Mouse (Mus musculus): Measurements from ENCODE around the gene Gpr34. TPM values are rescaled to one million over a fixed set of nuclear protein-coding genes. Genes with fewer than 3 reads are reported as not detected.

Gene Gpr34
- 6.5 TPM for polyA plus RNA-seq (2014; fragmentation: Illumina TruSeq; extraction: RNeasy Lipid Tissue Mini Kit (QIAGEN cat#74804); ENCODE audit: low read depth, low replicate concordance)

DNA sequence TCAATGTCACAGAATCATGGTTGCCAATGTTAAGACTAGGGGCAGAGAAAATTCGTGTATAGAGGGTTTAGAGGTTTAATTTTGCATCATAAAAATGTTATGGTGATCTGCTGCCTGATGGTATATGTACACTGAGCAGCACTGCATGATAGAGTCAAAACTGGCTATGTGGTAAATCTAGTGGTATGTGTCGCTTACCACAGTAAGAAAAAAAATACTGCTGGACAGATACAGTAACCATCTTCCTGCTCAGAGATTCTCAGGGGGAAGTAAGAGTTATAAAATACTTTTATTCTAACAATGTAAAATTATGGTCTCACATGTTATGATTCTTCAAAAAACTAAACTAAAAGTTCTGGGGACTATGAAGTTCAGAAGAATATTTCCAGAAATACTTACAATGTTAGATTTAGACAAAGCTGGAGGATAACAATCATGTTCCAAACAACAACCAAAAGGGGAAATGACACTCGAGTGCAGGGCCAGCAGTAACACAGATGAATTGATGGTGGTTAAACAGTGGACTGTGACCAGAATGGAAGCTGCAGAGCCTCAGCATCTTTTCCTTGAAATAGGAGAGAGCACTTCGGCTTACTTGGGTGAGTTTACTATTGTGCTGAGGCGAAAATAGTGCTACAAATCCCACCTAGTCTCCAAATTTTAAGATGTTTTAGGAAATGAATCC is at the start of gene Gpr34:
Gene Gpr34 (plus strand): TSS at position 491 of the 685 bp plus-strand sequence.

DNA sequence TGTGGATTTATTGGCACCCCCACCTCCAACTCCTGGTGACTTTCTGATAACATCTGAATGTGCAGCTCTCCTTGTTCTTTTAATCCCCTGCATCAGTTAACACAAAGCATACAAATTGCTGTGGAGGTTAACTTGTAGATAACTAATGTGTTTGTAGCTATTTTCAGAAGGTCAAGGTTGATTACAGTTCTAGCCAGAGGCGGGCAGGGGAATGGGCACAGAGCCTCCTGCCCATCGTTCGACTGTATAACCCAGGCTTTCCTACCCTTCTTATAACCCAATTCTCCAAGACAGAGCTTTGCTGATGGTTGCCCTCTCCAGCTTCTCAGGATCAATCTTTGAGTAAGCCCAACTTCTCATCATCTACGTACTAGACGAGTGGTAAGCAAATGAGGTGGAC is 29.2 kb downstream of the Gpr34 start, which contains the start of gene Gpr82:
Gene Gpr82 (plus strand): TSS at position 301 of the 400 bp plus-strand sequence.

Other genes with a start within 250 kb of the Gpr34 start
- 0.12 TPM for gene Nyx, start 166.0 kb upstream of the Gpr34 start, polyA plus RNA-seq (2014; fragmentation: Illumina TruSeq; extraction: RNeasy Lipid Tissue Mini Kit (QIAGEN cat#74804); ENCODE audit: low read depth, low replicate concordance)
- gene Gpr82, start 29.3 kb downstream of the Gpr34 start, polyA plus RNA-seq (2014; fragmentation: Illumina TruSeq; extraction: RNeasy Lipid Tissue Mini Kit (QIAGEN cat#74804); ENCODE audit: low read depth, low replicate concordance) = 0.47 TPM
- 71.7 TPM for gene Cask, start 219.3 kb downstream of the Gpr34 start, polyA plus RNA-seq (2014; fragmentation: Illumina TruSeq; extraction: RNeasy Lipid Tissue Mini Kit (QIAGEN cat#74804); ENCODE audit: low read depth, low replicate concordance)

Data from adrenal gland, adult 10 weeks (tissue).